Mouse (Mus musculus): ENCODE measurements around the gene Dtnb. TPM values are rescaled to one million over a fixed set of nuclear protein-coding genes. Genes with fewer than 3 reads are reported as not detected.
"Not testable (repeated sequence)": the region's sequence is repeated elsewhere in the genome, so short reads cannot be mapped to it uniquely, and the experiment has no call there.

Dtnb gene
- polyA plus RNA-seq, 1 experiment from 2014 or later, result 31.3 TPM

DNA sequence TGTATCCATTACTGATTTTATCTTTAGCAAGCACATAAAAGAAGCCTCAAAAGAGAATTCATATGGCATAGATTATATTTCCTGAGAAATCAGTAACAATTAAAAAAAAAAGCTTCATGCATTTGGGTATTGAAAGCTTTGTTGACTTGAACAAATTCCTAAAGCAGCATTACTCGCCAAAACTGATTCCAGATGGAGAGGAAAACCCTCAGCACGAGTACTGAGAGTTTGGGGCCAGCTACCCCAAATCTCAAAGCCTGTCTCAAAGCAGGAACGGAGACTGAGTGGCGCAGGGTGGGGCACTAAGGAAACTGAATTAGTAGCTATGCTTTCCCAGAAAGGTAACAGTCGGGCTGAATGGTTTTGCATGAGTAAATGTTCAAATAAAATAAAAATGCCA, 108.5 kb downstream of the Dtnb start:
- no peak overlapping the region for H3K4me3 ChIP-seq
- WGBS, result 84% methylated on average over 5 of the region's 5 CpGs

DNA sequence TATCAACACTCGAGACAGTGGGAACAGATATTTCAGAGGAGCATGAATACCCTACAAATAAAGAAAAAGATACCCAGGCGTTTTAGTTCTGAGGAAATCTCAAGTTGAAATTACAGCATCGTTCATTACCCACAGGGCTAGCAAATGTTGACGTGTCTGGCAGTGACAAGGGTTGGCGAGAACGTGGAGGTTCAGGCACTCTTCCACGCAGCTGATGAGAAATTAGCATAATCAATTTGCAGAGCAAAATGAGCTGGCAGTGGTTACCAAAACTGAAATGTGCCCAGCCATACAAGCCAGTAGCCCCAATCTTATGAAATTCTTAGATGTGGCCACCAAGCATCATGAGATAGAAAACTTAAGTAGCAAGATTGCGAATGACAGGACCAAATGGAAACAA, 110.9 kb downstream of the Dtnb start:
- 0 out of 2 replicates have a peak, but pooled peaks cover 2% of the 10 kb centered on the region for H3K36me3 ChIP-seq (replicated peaks)
- no peak for DNase-seq (ENCODE audit: extremely low spot score, low spot score)
- no peaks in the 10 kb centered on the region for H3K9me3 ChIP-seq
- no peak overlapping the region for H3K4me3 ChIP-seq
- no peaks in the 10 kb centered on the region for H3K27me3 ChIP-seq (ENCODE audit: poor library complexity, severe bottlenecking)
- H3K27ac ChIP-seq, result no peak overlapping the region
- 91% methylated on average over 8 of the region's 8 CpGs for WGBS
- H3K4me1 ChIP-seq, result no peaks in the 10 kb centered on the region; the same call in 1 of the 2 replicates

More for the DNA sequence above, 108.5 kb downstream of the Dtnb start:
- DNase-seq (ENCODE audit: extremely low spot score, low spot score), result no peak
- Histone ChIP-seq H3K9me3 (no peaks in the 10 kb centered on the region), H3K27me3 (ENCODE audit: poor library complexity, severe bottlenecking) (no peaks in the 10 kb centered on the region), H3K27ac (no peak overlapping the region), H3K4me1 (no peaks in the 10 kb centered on the region; the same call in 1 of the 2 replicates), H3K36me3 (replicated peaks) (no peaks in the 10 kb centered on the region)

DNA sequence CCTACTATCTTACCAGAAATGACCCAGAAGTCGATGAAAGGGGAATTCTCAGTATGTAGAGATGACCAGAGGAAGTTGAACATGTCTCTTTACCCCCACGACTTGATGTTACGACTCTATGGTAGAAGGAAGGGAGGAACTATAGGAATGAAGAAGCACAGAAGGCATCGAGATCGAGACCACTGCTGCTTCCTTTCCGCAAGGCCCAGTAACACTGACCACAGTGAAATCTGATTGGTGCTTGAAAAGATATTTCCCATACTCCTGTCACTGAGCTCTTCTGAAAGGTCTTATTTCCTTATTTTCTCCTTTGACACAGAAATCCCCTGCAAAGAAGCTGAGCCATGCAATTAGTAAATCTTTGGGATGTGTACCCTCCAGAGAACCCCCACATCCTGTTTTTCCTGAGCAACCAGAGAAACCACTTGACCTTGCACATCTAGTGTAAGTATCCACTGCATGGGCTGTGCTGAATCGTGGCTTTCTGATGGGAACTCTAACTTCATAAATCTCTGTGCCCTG, 114.3 kb downstream of the Dtnb start:
- Histone ChIP-seq H3K36me3 (replicated peaks) (0 out of 2 replicates have a peak, but pooled peaks cover 2% of the 10 kb centered on the region), H3K4me1 (no peaks in the 10 kb centered on the region; the same call in 1 of the 2 replicates), H3K27me3 (ENCODE audit: poor library complexity, severe bottlenecking) (no peaks in the 10 kb centered on the region), H3K27ac (no peak overlapping the region), H3K4me3 (no peak overlapping the region), H3K9me3 (no peaks in the 10 kb centered on the region)
- WGBS, result 91% methylated on average over 7 of the region's 7 CpGs
- DNase-seq (ENCODE audit: extremely low spot score, low spot score), result no peak

DNA sequence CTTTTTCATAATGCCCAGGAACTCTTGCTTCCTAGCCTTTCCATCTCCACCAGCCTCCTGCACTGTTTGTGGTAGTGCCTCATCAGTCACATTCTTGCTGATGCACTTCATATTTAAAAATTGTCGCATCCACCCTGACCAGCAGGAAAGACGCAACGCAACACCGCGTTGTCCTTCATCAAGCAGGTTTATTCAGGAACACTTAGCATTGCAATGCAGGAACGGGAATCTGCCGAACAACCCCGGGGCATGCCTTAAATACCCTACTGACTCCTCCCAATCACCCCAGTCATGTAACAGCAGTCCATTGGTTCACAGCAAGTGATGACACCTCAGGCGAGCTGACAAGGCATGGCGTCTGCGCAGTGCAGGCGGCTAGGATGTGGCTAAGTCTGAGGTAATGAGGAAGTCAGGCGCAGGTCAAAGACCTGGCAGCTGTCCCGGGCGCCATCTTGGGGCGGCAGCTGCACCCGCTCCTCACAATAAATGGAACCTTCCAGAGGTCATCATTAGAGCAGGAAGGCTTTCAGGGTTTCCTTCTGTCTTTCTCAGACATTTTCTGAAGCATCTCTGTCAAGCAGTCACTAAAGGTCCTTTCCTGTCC, 118.8 kb downstream of the Dtnb start:
- 95% methylated on average over 17 of the region's 17 CpGs for WGBS
- H3K4me3 ChIP-seq; DNase-seq (ENCODE audit: extremely low spot score, low spot score); H3K36me3 ChIP-seq (replicated peaks); H3K4me1 ChIP-seq; H3K27ac ChIP-seq; H3K27me3 ChIP-seq (ENCODE audit: poor library complexity, severe bottlenecking); H3K9me3 ChIP-seq: not testable (repeated sequence)

DNA sequence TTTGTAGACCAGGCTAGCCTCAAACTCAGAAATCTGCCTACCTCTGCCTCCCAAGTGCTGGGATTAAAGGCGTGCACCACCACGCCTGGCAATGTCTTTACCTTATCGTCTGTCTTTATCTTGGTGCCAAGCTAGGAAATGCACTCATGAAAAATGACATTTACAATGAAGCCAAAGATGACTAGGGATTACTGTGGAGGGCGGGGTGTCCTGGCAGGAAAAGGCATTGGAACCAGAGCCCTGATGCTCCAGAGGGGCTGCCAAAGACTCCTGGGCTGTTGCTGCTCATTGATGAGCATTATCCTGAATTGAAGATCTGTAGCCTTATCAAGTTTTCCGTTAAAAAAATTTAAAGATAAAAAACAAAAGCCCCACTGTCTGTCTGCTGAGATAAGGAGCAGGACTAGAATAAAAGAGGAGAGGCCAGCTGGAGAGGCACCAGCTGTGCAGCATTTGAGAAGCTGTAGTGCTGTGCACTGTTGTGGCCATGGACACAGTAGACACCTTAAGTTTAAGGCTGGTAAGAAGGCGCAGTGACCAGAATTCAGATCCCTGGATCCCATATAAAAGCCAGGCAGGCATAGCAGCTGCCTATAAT, 120.7 kb downstream of the Dtnb start:
- Histone ChIP-seq H3K36me3 (replicated peaks) (no peaks in the 10 kb centered on the region), H3K4me1 (no peaks in the 10 kb centered on the region), H3K27me3 (ENCODE audit: poor library complexity, severe bottlenecking) (no peaks in the 10 kb centered on the region), H3K9me3 (no peaks in the 10 kb centered on the region), H3K4me3 (no peak overlapping the region), H3K27ac (no peak overlapping the region)
- WGBS, result 94% methylated on average over 6 of the region's 6 CpGs
- no peak for DNase-seq (ENCODE audit: extremely low spot score, low spot score)

DNA sequence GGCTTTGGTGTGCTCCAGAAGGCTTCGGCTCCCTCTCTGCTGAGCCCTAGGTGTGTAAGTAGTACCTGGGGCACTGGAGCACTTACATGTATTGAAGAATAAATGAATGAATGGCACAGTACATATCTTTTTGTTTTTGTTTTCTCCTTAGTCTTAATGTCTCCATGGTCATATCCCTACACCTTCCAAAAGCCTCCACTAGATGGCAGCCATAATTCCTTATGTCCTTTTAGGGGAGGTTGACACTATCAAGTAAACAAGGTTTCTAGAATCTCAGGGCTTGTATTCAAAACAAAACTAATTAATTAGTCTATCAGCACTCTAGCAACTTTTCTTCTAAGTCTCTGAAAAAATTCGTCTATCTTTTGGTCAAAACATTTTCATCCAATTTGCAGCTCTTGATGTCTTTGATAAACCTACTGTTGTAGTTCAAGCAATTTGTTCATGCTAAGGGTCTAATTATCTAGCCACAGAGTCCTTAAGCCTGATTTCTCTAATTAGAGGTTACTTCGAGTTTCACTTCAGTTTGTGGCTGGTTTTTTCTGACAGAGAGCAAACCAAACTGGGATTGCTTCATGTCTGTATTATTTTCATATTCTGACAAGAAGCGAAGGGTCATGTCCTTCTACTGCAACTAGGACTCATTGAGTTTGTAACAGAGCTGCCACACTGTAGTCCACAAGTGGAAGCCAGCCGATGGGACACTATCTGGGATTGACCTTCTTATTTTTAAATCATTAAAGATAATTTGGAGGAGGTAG, 123.7 kb downstream of the Dtnb start:
- Histone ChIP-seq H3K27me3 (ENCODE audit: poor library complexity, severe bottlenecking) (no peaks in the 10 kb centered on the region), H3K4me3 (no peak overlapping the region), H3K36me3 (replicated peaks) (no peaks in the 10 kb centered on the region), H3K9me3 (no peaks in the 10 kb centered on the region), H3K4me1 (no peaks in the 10 kb centered on the region), H3K27ac (no peak overlapping the region)
- 77% methylated on average over 5 of the region's 5 CpGs for WGBS
- DNase-seq (ENCODE audit: extremely low spot score, low spot score), result no peak

DNA sequence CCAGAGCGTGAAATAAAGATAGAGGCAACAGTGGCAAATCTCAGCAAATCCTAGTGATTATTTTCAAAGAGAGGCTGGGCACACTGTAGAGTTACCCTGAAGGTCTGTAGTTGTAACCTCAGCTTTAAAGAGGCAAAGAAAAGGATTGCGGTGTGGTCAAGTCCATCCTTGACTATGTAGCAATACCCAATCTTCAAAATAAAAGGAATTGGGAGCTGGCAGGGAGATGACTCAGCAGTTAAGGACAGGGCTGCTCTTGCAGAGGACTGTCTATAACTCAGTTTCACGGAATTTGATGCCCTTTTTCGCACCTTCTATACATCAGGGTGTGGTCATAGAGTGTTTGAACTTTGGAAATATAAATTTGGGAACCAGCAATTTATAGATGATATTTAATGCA, 128.3 kb downstream of the Dtnb start:
- no peak for DNase-seq (ENCODE audit: extremely low spot score, low spot score)
- Histone ChIP-seq H3K4me1 (no peaks in the 10 kb centered on the region), H3K27ac (no peak overlapping the region), H3K36me3 (replicated peaks) (no peaks in the 10 kb centered on the region), H3K9me3 (no peaks in the 10 kb centered on the region), H3K4me3 (no peak overlapping the region), H3K27me3 (ENCODE audit: poor library complexity, severe bottlenecking) (no peaks in the 10 kb centered on the region)
- WGBS, result 90% methylated on average over 4 of the region's 4 CpGs

DNA sequence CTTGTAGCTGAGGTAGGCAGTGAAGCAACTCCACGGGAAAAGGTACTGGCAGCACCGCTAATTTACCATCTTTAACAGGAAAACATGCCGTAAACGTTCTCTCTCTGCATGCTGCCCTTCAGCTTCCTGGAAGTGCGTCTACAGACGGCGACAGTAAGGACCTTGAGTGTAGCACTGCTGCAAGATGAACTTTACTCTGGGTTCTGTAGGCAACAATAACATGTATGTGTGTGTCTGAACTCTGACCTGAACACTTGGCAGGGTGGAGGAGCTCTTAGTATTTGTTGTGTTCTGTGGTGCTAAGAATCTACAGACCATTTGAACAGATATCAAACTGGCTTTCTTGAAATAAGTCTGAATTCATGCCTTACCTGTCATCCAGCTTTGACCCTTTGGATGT, 130.7 kb downstream of the Dtnb start:
- Histone ChIP-seq H3K4me3 (no peak overlapping the region), H3K27me3 (ENCODE audit: poor library complexity, severe bottlenecking) (no peaks in the 10 kb centered on the region), H3K27ac (no peak overlapping the region), H3K9me3 (no peaks in the 10 kb centered on the region), H3K36me3 (replicated peaks) (no peaks in the 10 kb centered on the region), H3K4me1 (no peaks in the 10 kb centered on the region)
- 94% methylated on average over 7 of the region's 7 CpGs for WGBS
- no peak for DNase-seq (ENCODE audit: extremely low spot score, low spot score)

DNA sequence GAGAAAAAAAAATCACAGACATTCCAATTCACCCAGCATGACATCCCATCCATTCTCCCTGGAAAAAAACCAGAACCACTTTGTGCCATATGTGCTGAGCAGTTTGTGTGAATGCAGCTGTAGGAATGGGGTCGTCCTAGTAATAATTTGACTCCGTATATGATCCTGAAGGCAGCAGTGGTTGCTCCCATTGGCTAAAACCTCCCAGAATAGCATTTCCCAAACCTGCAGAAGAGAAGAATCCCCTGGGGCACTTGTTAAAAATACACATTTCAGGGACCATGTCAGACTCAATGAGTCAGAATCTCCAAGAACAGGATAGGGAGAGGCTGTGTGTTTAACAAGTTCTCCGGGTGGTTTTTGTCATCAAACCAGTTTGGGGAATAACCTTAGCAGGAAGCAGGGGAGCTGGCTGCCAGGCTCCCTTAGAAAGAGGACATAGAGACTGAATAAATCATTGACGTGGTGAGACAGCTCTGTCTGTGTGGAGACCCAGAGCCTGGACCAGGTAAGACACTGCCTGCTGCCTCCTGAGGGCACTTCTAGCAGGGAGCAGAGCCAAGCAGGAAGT, 147.1 kb downstream of the Dtnb start:
- Histone ChIP-seq H3K9me3 (no peaks in the 10 kb centered on the region), H3K4me1 (peaks cover 11% of the 10 kb centered on the region), H3K27me3 (ENCODE audit: poor library complexity, severe bottlenecking) (no peaks in the 10 kb centered on the region), H3K4me3 (no peak overlapping the region), H3K27ac (no peak overlapping the region), H3K36me3 (replicated peaks) (peaks cover 5% of the 10 kb centered on the region)
- WGBS, result 87% methylated on average over 4 of the region's 4 CpGs
- DNase-seq (ENCODE audit: extremely low spot score, low spot score), result no peak

DNA sequence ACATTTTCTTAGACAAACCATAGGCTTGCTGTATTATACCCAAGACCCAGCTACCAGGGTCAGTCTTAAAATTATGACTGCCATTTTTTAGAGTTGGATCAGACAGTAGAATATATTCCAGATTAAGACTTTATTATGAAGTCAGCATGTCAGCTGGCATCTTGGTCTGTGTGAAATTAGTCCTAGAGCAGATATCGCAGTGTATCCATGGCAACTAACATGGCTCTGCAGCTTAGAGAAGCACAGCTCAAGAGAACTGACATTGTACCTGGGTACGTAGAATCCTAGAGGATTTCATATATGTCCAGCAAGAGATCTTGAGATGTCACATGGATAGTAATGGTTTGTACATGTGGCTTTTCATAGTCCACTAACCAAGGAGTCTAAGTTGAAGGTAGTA, 148.3 kb downstream of the Dtnb start:
- H3K4me3 ChIP-seq, result no peak overlapping the region
- peaks cover 16% of the 10 kb centered on the region for H3K4me1 ChIP-seq
- H3K27ac ChIP-seq, result no peak overlapping the region
- peaks cover 5% of the 10 kb centered on the region for H3K36me3 ChIP-seq (replicated peaks)
- no peak for DNase-seq (ENCODE audit: extremely low spot score, low spot score)
- 92% methylated on average over 2 of the region's 2 CpGs for WGBS
- no peaks in the 10 kb centered on the region for H3K27me3 ChIP-seq (ENCODE audit: poor library complexity, severe bottlenecking)
- no peaks in the 10 kb centered on the region for H3K9me3 ChIP-seq

DNA sequence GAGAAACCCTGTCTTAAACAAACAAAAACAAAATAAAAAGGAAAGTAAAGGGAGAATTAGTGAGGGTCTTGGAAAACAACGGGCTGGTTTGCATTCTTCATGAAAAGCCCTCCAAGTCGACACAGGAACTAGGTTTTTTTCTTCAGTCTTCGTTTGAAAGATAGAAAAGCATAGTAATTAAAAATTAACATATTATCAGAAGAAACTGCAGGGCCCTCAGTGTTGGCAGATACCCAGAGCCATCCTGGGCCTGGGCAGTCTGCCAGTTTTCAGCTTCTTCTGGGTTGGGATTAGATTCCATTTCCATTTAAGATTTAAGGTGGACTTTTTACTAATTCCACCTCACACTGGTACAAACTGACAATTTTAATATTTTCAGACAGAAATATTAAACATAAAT, 151.6 kb downstream of the Dtnb start:
- peaks cover 5% of the 10 kb centered on the region for H3K36me3 ChIP-seq (replicated peaks)
- no peak overlapping the region for H3K4me3 ChIP-seq
- H3K9me3 ChIP-seq, result no peaks in the 10 kb centered on the region
- no peaks in the 10 kb centered on the region for H3K27me3 ChIP-seq (ENCODE audit: poor library complexity, severe bottlenecking)
- 0 out of 2 replicates have a peak, but pooled peaks cover 5% of the 10 kb centered on the region for H3K4me1 ChIP-seq
- 84% methylated on average over 3 of the region's 3 CpGs for WGBS
- H3K27ac ChIP-seq, result no peak overlapping the region
- DNase-seq (ENCODE audit: extremely low spot score, low spot score), result no peak

DNA sequence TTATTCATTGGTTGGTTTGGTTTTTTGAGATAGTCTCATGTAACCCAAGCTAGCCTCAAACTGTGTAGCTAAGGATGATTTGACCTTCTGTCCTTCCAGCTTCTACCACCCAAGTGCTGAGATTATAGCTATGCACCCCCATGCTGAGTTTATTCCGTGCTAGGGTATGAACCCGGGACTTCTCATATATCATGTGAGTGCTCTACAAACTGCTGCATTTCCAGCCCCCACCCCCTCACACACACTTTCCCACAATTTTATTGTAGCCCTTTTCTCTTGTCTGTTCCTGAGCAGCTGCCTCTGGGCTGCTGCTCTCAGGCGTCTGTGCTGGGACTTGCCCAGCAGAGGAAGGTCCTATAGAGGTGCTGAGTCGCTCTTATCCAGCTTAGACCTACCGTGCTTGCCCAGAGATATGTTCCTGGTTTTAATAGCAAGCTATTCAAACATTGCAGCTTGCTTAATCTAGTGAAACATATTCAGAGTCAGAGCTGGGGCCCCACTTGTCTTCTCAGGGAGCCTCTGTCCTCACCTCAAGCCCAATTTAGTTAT, 152.7 kb downstream of the Dtnb start:
- Histone ChIP-seq H3K36me3 (replicated peaks) (peaks cover 5% of the 10 kb centered on the region), H3K27me3 (ENCODE audit: poor library complexity, severe bottlenecking) (no peaks in the 10 kb centered on the region), H3K27ac (no peak overlapping the region), H3K9me3 (no peaks in the 10 kb centered on the region), H3K4me1 (0 out of 2 replicates have a peak, but pooled peaks cover 5% of the 10 kb centered on the region), H3K4me3 (no peak overlapping the region)
- 72% methylated on average over 5 of the region's 5 CpGs for WGBS
- no peak for DNase-seq (ENCODE audit: extremely low spot score, low spot score)

All from forebrain, embryonic 10.5 days (tissue).